Mouse (Mus musculus) myocyte (in vitro differentiated cells): Measurements from ENCODE around the gene Nradd. TPM values are rescaled to one million over a fixed set of nuclear protein-coding genes. Genes with fewer than 3 reads are reported as not detected.

ENCODE experiments used
- H3K27me3 ChIP-seq: one replicate; pipeline ENCODE4 v1.6.1; 2011; ENCODE audit not compliant: control insufficient read depth, insufficient read depth, insufficient read length
- H3K36me3 ChIP-seq: one replicate; pipeline ENCODE4 v1.6.1; 2011; ENCODE audit not compliant: control insufficient read depth, insufficient read depth
- H3K4me2 ChIP-seq: one replicate; pipeline ENCODE4 v1.6.1; 2011; ENCODE audit warnings: low read depth, control low read depth
- H3K4me3 ChIP-seq: one replicate; pipeline ENCODE4 v1.5.1; 2011; ENCODE audit warnings: mild to moderate bottlenecking, control low read depth, moderate library complexity
- H3K79me2 ChIP-seq: one replicate; pipeline ENCODE4 v1.6.1; 2011; ENCODE audit not compliant: control insufficient read depth, insufficient read depth
- H3ac ChIP-seq: one replicate; pipeline ENCODE4 v1.6.1; 2011; ENCODE audit not compliant: control insufficient read depth, insufficient read length
- CEBPB ChIP-seq: IDR thresholded peaks from 2 replicates; pipeline ENCODE4 v1.6.1; 2011; ENCODE audit warnings: mild to moderate bottlenecking, moderate library complexity; ENCODE audit not compliant: poor library complexity, insufficient read depth, severe bottlenecking
- E2F4 ChIP-seq: IDR thresholded peaks from one replicate; pipeline ENCODE4 v1.6.1; 2011; ENCODE audit warnings: mild to moderate bottlenecking, control low read depth, moderate library complexity; ENCODE audit not compliant: insufficient read depth
- MAX ChIP-seq: IDR thresholded peaks from one replicate; pipeline ENCODE4 v1.6.1; 2011; ENCODE audit warnings: low read depth, mild to moderate bottlenecking, control low read depth
- MYOD1 ChIP-seq, 3 experiments: IDR thresholded peaks; one replicate each; pipeline ENCODE4 v1.6.1; 2011; ENCODE audit warnings: control low read depth in 2 of 3, low read depth in 2 of 3, mild to moderate bottlenecking in 2 of 3, moderate library complexity in 1 of 3; ENCODE audit not compliant: insufficient read length in 2 of 3, control insufficient read depth in 1 of 3
- MYOG ChIP-seq, 3 experiments: IDR thresholded peaks; one replicate each; pipeline ENCODE4 v1.6.1; 2011; ENCODE audit warnings: control low read depth in 2 of 3, low read depth in 2 of 3, mild to moderate bottlenecking in 2 of 3; ENCODE audit not compliant: insufficient read length in 2 of 3, control insufficient read depth in 1 of 3, insufficient read depth in 1 of 3
- POLR2A ChIP-seq: IDR thresholded peaks from one replicate; pipeline ENCODE4 v1.6.1; 2011; ENCODE audit warnings: low read depth, mild to moderate bottlenecking, control low read depth, moderate library complexity; ENCODE audit not compliant: insufficient read length
- POLR2AphosphoS2 ChIP-seq: IDR thresholded peaks from one replicate; pipeline ENCODE4 v1.6.1; 2011; ENCODE audit warnings: low read depth, control low read depth; ENCODE audit not compliant: insufficient read length
- REST ChIP-seq: IDR thresholded peaks from one replicate; pipeline ENCODE4 v1.6.1; 2011; ENCODE audit warnings: mild to moderate bottlenecking, control low read depth, moderate library complexity; ENCODE audit not compliant: insufficient read depth, insufficient read length
- SRF ChIP-seq: IDR thresholded peaks from one replicate; pipeline ENCODE4 v1.6.1; 2011; ENCODE audit warnings: low read depth; ENCODE audit not compliant: control insufficient read depth, insufficient read length
- TCF12 ChIP-seq: IDR thresholded peaks from one replicate; pipeline ENCODE4 v1.6.1; 2011; ENCODE audit warnings: mild to moderate bottlenecking, control low read depth; ENCODE audit not compliant: poor library complexity, insufficient read depth, severe bottlenecking
- TCF3 ChIP-seq: IDR thresholded peaks from one replicate; pipeline ENCODE4 v1.6.1; 2011; ENCODE audit warnings: low read depth, control low read depth; ENCODE audit not compliant: insufficient read length
- USF1 ChIP-seq: IDR thresholded peaks from one replicate; pipeline ENCODE4 v1.6.1; 2011; ENCODE audit warnings: low read depth, mild to moderate bottlenecking, control low read depth, moderate library complexity
- polyA plus RNA-seq: library from polyadenylated mRNA; unstranded; fragments of >200 nt; fragmentation: generic; extraction: Trizol; gene quantifications from one replicate; pipeline ENCODE4 v1.2.1, GENCODE M21; 2012; ENCODE audit warnings: missing spikeins

The Nradd gene
- polyA plus RNA-seq, 1 experiment: 66.9 TPM

- Histone ChIP-seq H3K79me2 (peaks cover 8% of the 10 kb centered on the region), H3ac (peak overlapping the region; percentile 79), H3K27me3 (no peaks in the 10 kb centered on the region), H3K36me3 (no peaks in the 10 kb centered on the region), H3K4me3 (peak overlapping the region; percentile 85), H3K4me2 (peak overlapping the region; percentile 99)
- no peak for TF ChIP-seq SRF
- no peak for TF ChIP-seq POLR2A
- TF ChIP-seq REST: no peak
- TF ChIP-seq MAX: no peak
- no peak for TF ChIP-seq POLR2AphosphoS2
- no peak for TF ChIP-seq E2F4
- no peak for TF ChIP-seq TCF3
- no peak for TF ChIP-seq CEBPB
- TF ChIP-seq MYOD1 (IDR thresholded peaks at IDR 0.05; ENCODE audit: control insufficient read depth in 1 of 3, insufficient read length in 2 of 3, low read depth in 2 of 3): no peak
- no peak for TF ChIP-seq USF1
- TF ChIP-seq MYOG (IDR thresholded peaks at IDR 0.05; ENCODE audit: control insufficient read depth in 1 of 3, insufficient read depth in 1 of 3, insufficient read length in 2 of 3, low read depth in 2 of 3): no peak
- no peak for TF ChIP-seq TCF12
These were observed 1.2 kb upstream of the Nradd start for GRCm38 (mm10) chr9:110625350-110625908.

DNA sequence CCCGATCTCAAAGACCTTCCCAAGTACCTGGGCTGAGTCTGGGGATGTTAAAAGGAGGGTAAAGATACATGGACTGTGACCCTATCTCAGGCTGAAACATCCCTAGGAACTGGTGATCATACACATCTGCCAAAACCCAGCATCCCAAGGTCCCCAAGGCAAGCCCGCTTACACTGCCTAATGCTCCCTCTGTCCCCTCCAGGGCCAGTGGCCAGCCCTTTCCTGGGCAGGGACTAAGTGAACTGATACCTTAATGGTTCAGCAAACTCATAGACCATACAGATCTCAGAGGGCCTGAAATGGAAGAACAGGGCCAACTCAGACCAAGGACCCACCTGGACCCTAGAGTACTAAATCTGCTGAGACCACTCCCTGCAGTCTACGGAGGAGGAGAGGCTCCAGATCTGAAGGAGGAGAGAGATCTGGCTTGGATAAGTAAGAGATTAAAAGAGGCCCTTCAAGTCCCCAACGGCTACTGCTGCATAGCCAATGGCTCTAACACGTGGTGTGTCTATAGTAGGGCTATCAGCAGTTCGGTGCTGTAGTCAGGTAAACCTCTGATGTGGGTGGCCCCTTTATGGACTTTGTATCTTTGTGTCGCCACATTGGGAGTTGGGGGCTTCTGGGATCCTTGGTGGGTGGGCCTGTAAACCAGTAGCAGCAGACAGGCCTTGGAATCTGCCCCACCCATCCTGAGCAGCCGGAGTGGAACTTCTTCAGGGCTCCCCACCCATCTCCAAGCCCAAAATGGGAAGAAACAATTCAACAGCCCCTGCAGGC is 646 bp downstream of the Nradd start:
- Histone ChIP-seq H3K4me2 (peak overlapping the region; percentile 99), H3K36me3 (peaks cover 4% of the 10 kb centered on the region), H3ac (peak overlapping the region; percentile 79), H3K27me3 (no peaks in the 10 kb centered on the region), H3K4me3 (peak overlapping the region; percentile 85), H3K79me2 (peaks cover 8% of the 10 kb centered on the region)
- TF ChIP-seq MYOD1 (IDR thresholded peaks at IDR 0.05; ENCODE audit: control insufficient read depth in 1 of 3, insufficient read length in 2 of 3, low read depth in 2 of 3) (no peak), MYOG (IDR thresholded peaks at IDR 0.05; ENCODE audit: control insufficient read depth in 1 of 3, insufficient read depth in 1 of 3, insufficient read length in 2 of 3, low read depth in 2 of 3) (no peak), TCF12 (no peak), MAX (no peak), SRF (no peak)

GRCm38 (mm10) chr9:110622621-110623219 is 1.5 kb downstream of the Nradd start:
- Histone ChIP-seq H3K36me3 (peaks cover 7% of the 10 kb centered on the region), H3K79me2 (peaks cover 8% of the 10 kb centered on the region), H3ac (no peak overlapping the region), H3K27me3 (no peaks in the 10 kb centered on the region), H3K4me2 (peak overlapping the region; percentile 99), H3K4me3 (peak overlapping the region; percentile 85)
- TF ChIP-seq MYOD1 (IDR thresholded peaks at IDR 0.05; ENCODE audit: control insufficient read depth in 1 of 3, insufficient read length in 2 of 3, low read depth in 2 of 3): no peak
- peak; percentile 32 for TF ChIP-seq POLR2AphosphoS2

GRCm38 (mm10) chr9:110620685-110621084 is 3.6 kb downstream of the Nradd start:
- H3K4me3 ChIP-seq: no peak overlapping the region
- peaks cover 8% of the 10 kb centered on the region for H3K79me2 ChIP-seq
- TF ChIP-seq E2F4 (no peak), SRF (no peak), USF1 (no peak), REST (no peak), TCF12 (no peak), MYOD1 (IDR thresholded peaks at IDR 0.05; ENCODE audit: control insufficient read depth in 1 of 3, insufficient read length in 2 of 3, low read depth in 2 of 3) (no peak), CEBPB (no peak), TCF3 (no peak), MYOG (IDR thresholded peaks at IDR 0.05; ENCODE audit: control insufficient read depth in 1 of 3, insufficient read depth in 1 of 3, insufficient read length in 2 of 3, low read depth in 2 of 3) (no peak), MAX (no peak), POLR2AphosphoS2 (no peak), POLR2A (no peak)
- H3K4me2 ChIP-seq: no peak overlapping the region
- H3ac ChIP-seq: no peak overlapping the region
- peaks cover 16% of the 10 kb centered on the region for H3K36me3 ChIP-seq
- no peaks in the 10 kb centered on the region for H3K27me3 ChIP-seq
